Mouse (Mus musculus): Measurements from ENCODE around the gene Epn2. TPM values are rescaled to one million over a fixed set of nuclear protein-coding genes. Genes with fewer than 3 reads are reported as not detected.

The Epn2 gene
- polyA plus RNA-seq, 2 experiments = 1.7 to 1.9 TPM

DNA sequence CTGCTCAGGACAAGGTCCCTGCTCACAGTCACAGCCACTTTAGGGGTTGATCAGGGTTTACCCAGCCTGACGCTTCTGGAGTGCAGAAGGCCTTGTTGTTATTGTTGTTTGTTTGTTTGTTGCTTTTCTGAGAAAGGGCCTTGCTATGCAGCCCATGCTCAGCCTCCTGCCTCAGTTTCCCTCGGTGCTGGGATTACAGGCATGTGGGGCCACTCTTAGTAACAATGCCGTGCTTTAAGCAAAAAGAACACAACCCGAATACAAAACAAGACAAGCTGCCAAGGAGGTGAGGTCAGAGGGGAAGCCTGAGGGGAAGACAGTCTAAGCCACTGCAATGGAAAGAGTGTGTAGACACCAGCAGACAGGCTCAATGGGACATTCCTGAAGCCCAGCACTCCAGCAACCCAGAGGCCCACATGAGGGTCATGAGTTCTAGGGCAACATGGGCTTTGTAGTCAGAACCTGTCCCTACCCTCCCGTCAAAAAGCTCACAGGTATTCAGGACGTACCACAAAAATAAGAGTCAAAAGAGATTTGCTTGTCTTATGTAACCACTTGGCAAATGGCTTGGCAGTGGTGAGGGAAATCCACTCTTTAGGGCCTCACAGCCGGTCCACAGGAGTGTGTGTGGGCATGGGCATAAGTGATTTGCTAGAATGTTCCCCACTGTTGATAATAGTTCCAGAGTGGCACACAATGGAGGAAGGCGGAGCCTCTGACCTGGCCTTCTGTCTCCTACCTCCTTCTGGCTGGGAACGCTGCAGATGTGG lies 37.2 kb upstream of the Epn2 start:
- no peaks in the 10 kb centered on the region for H3K4me1 ChIP-seq (replicated peaks; ENCODE audit: control insufficient read depth in 2 of 2, insufficient read depth in 2 of 2, low read length in 1 of 2)
- no peak overlapping the region for H3K27ac ChIP-seq
- H3K27me3 ChIP-seq (ENCODE audit: control insufficient read depth, insufficient read depth, low read length) = peaks cover 9% of the 10 kb centered on the region
- no peak overlapping the region for H3K4me2 ChIP-seq (ENCODE audit: low read depth)
- no peaks in the 10 kb centered on the region for H3K9me3 ChIP-seq (ENCODE audit: control insufficient read depth, low read length)
- TF ChIP-seq EP300 (IDR thresholded peaks at IDR 0.05; ENCODE audit: low read depth) (no peak), CTCF (IDR thresholded peaks at IDR 0.05; ENCODE audit: low read depth) (no peak)
- 42% methylated on average over 9 of the region's 9 CpGs for WGBS (ENCODE audit: insufficient replicate concordance)
- no peak overlapping the region for H3K9ac ChIP-seq (replicated peaks)
- ATAC-seq (ENCODE audit: insufficient read depth) (no peak), DNase-seq (ENCODE audit: low read depth in 3 of 3, low spot score in 3 of 3) (no peak)
- H3K4me3 ChIP-seq (ENCODE audit: insufficient read depth in 1 of 2, low read depth in 2 of 2, low read length in 2 of 2) = no peak overlapping the region
- no peaks in the 10 kb centered on the region for H3K36me3 ChIP-seq (replicated peaks; ENCODE audit: control insufficient read depth, insufficient read depth, low read depth)

- no peaks in the 10 kb centered on the region for H3K9me3 ChIP-seq (ENCODE audit: control insufficient read depth, low read length)
- H3K4me2 ChIP-seq (ENCODE audit: low read depth) = no peak overlapping the region
- no peaks in the 10 kb centered on the region for H3K4me1 ChIP-seq (replicated peaks; ENCODE audit: control insufficient read depth in 2 of 2, insufficient read depth in 2 of 2, low read length in 1 of 2)
- no peak overlapping the region for H3K9ac ChIP-seq (replicated peaks)
- peaks cover 9% of the 10 kb centered on the region for H3K27me3 ChIP-seq (ENCODE audit: control insufficient read depth, insufficient read depth, low read length)
- no peaks in the 10 kb centered on the region for H3K36me3 ChIP-seq (replicated peaks; ENCODE audit: control insufficient read depth, insufficient read depth, low read depth)
- H3K4me3 ChIP-seq (ENCODE audit: insufficient read depth in 1 of 2, low read depth in 2 of 2, low read length in 2 of 2) = no peak overlapping the region
- no peak overlapping the region for H3K27ac ChIP-seq
- 18% methylated on average over 20 of the region's 22 CpGs for WGBS (ENCODE audit: insufficient replicate concordance)
- DNase-seq (ENCODE audit: low read depth in 3 of 3, low spot score in 3 of 3) (no peak), ATAC-seq (ENCODE audit: insufficient read depth) (no peak)
- no peak for TF ChIP-seq EP300 (IDR thresholded peaks at IDR 0.05; ENCODE audit: low read depth)
- no peak for TF ChIP-seq CTCF (IDR thresholded peaks at IDR 0.05; ENCODE audit: low read depth)
Observed at GRCm38 (mm10) chr11:61615686-61616522, 36.4 kb upstream of the Epn2 start.

- H3K4me2 ChIP-seq (ENCODE audit: low read depth) = no peak overlapping the region
- no peak overlapping the region for H3K4me3 ChIP-seq (ENCODE audit: insufficient read depth in 1 of 2, low read depth in 2 of 2, low read length in 2 of 2)
- peaks cover 4% of the 10 kb centered on the region; the same call in 1 of the 2 replicates for H3K27me3 ChIP-seq (ENCODE audit: control insufficient read depth, insufficient read depth, low read length)
- no peak overlapping the region for H3K27ac ChIP-seq
- DNase-seq (ENCODE audit: low read depth in 3 of 3, low spot score in 3 of 3) = no peak
- WGBS (ENCODE audit: insufficient replicate concordance) = 21% methylated on average over 5 of the region's 5 CpGs
- TF ChIP-seq CTCF (IDR thresholded peaks at IDR 0.05; ENCODE audit: low read depth) (no peak), EP300 (IDR thresholded peaks at IDR 0.05; ENCODE audit: low read depth) (no peak)
- no peaks in the 10 kb centered on the region for H3K36me3 ChIP-seq (replicated peaks; ENCODE audit: control insufficient read depth, insufficient read depth, low read depth)
- H3K4me1 ChIP-seq (replicated peaks; ENCODE audit: control insufficient read depth in 2 of 2, insufficient read depth in 2 of 2, low read length in 1 of 2) = no peaks in the 10 kb centered on the region
- no peak overlapping the region for H3K9ac ChIP-seq (replicated peaks)
- no peaks in the 10 kb centered on the region for H3K9me3 ChIP-seq (ENCODE audit: control insufficient read depth, low read length)
- ATAC-seq (ENCODE audit: insufficient read depth) = no peak
Observed at GRCm38 (mm10) chr11:61614401-61614800, 34.9 kb upstream of the Epn2 start.

DNA sequence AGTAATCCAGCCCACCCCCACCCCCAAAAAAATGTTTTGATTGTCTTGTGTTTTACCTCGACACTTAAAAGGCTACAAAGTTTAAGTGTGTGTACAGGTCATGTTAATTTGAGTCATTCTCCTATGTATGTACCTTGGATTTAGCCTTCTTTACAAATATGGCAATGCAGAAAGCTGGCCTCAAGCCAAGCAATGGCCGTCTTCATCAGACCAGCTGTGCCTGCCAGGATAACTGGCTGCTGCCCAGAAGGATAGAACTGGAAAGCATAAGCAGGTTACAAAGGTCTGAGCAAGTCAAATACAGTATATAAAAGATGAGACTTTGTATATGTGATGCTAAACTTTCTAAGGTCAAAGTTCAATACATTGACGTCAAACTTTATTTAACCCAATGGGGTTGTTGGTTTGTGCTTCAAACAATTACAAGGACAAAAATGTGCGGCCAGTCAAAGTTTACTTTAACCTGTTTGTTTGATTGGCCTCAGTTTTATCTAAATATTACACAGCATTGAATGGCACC lies 32.7 kb upstream of the Epn2 start:
- ATAC-seq (ENCODE audit: insufficient read depth) (no peak), DNase-seq (ENCODE audit: low read depth in 3 of 3, low spot score in 3 of 3) (no peak)
- WGBS (ENCODE audit: insufficient replicate concordance) = 54% methylated on average over 4 of the region's 4 CpGs
- TF ChIP-seq CTCF (IDR thresholded peaks at IDR 0.05; ENCODE audit: low read depth) = no peak
- TF ChIP-seq EP300 (IDR thresholded peaks at IDR 0.05; ENCODE audit: low read depth) = no peak
- no peaks in the 10 kb centered on the region for H3K36me3 ChIP-seq (replicated peaks; ENCODE audit: control insufficient read depth, insufficient read depth, low read depth)
- no peak overlapping the region for H3K9ac ChIP-seq (replicated peaks)
- no peak overlapping the region for H3K27ac ChIP-seq
- no peaks in the 10 kb centered on the region for H3K4me1 ChIP-seq (replicated peaks; ENCODE audit: control insufficient read depth in 2 of 2, insufficient read depth in 2 of 2, low read length in 1 of 2)
- H3K9me3 ChIP-seq (ENCODE audit: control insufficient read depth, low read length) = no peaks in the 10 kb centered on the region
- no peak overlapping the region for H3K4me3 ChIP-seq (ENCODE audit: insufficient read depth in 1 of 2, low read depth in 2 of 2, low read length in 2 of 2)
- no peak overlapping the region for H3K4me2 ChIP-seq (ENCODE audit: low read depth)
- H3K27me3 ChIP-seq (ENCODE audit: control insufficient read depth, insufficient read depth, low read length) = peaks cover 4% of the 10 kb centered on the region; the same call in 1 of the 2 replicates

DNA sequence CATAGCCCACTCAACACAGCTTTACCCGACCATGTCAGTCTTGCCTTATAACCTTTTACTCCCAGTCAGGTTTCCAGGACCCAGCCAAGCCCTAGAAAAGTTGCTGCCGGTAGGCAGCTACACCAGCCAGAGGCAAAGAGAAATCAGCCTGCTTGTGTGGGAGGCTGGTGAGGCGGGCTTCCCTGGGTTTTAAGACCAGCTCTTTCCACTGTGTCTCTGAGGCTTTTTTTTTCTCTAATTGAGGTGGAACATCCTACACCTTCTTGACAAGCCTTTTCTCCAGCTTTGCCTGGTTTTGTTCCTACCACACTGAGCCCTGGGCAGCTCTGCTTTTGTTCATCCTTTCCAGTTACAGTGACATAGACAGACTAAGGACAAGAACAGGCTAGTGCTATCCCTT lies 31.7 kb upstream of the Epn2 start:
- no peak overlapping the region for H3K4me3 ChIP-seq (ENCODE audit: insufficient read depth in 1 of 2, low read depth in 2 of 2, low read length in 2 of 2)
- DNase-seq (ENCODE audit: low read depth in 3 of 3, low spot score in 3 of 3) (no peak), ATAC-seq (ENCODE audit: insufficient read depth) (no peak)
- WGBS (ENCODE audit: insufficient replicate concordance) = 50% methylated on average over 3 of the region's 3 CpGs
- H3K9me3 ChIP-seq (ENCODE audit: control insufficient read depth, low read length) = no peaks in the 10 kb centered on the region
- no peaks in the 10 kb centered on the region for H3K4me1 ChIP-seq (replicated peaks; ENCODE audit: control insufficient read depth in 2 of 2, insufficient read depth in 2 of 2, low read length in 1 of 2)
- TF ChIP-seq EP300 (IDR thresholded peaks at IDR 0.05; ENCODE audit: low read depth) (no peak), CTCF (IDR thresholded peaks at IDR 0.05; ENCODE audit: low read depth) (no peak)
- H3K4me2 ChIP-seq (ENCODE audit: low read depth) = no peak overlapping the region
- H3K9ac ChIP-seq (replicated peaks) = no peak overlapping the region
- H3K27ac ChIP-seq = no peak overlapping the region
- no peaks in the 10 kb centered on the region for H3K36me3 ChIP-seq (replicated peaks; ENCODE audit: control insufficient read depth, insufficient read depth, low read depth)
- peaks cover 4% of the 10 kb centered on the region; the same call in 1 of the 2 replicates for H3K27me3 ChIP-seq (ENCODE audit: control insufficient read depth, insufficient read depth, low read length)
